Mouse (Mus musculus) lung, adult 18-20 months (tissue): ENCODE results near the gene Setd3.
"Not testable (repeated sequence)": the region's sequence is repeated elsewhere in the genome, so short reads cannot be mapped to it uniquely, and the experiment has no call there.

Source experiments
- DNase-seq, 2 experiments: peaks; one replicate each; pipeline ENCODE4 v3.0.0; 2022; ENCODE audit warnings: mixed read lengths in 2 of 2

Gene Setd3

DNA sequence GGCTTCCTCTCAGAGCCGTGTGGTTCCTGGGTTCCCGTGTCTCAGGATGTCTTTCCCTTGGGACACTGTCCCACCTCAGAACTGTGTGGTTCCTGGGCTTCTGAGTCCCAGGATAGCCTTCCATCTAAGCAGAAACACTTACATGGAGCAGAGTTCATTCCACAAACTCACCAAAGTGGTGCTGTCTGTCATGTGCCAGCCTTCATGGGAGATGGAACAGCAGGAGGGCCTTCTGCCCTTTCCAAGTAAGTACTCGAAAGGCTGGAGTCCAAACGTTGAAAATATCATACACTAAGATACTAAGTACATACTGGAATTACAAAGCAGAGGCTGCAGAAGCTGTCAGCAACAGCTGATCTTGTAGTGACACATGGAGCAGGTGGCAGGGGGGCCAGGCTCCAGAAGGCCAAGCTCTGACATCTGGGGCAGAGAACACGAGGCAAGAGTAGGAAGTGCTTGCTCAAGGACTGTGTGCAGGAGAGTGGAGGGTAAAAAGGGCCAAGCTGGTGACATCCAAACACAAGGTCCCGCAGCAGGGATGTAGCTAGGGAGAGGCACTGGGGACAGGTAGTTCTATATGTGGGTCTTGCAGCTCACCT, 43.4 kb downstream of the Setd3 start:
- DNase-seq: no peak

DNA sequence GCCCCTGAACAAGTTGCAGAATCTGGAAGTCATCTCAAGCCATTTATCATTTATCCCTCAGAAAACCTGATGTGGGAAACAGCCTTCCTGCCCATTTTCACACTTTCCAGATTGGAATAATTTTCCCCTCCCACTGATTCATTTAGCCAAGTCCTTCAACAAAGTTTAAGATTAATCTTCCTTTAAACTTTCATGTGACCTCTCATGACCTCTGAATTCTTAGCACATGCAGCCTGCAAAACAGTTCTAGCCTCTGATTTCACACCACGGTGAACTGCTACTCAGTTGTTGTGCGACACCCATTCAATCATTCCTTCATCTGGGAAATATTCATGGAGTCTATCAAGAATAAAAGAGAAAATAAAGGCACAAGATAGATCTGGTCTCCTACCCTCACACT, 45.9 kb downstream of the Setd3 start:
- DNase-seq: no peak

DNA sequence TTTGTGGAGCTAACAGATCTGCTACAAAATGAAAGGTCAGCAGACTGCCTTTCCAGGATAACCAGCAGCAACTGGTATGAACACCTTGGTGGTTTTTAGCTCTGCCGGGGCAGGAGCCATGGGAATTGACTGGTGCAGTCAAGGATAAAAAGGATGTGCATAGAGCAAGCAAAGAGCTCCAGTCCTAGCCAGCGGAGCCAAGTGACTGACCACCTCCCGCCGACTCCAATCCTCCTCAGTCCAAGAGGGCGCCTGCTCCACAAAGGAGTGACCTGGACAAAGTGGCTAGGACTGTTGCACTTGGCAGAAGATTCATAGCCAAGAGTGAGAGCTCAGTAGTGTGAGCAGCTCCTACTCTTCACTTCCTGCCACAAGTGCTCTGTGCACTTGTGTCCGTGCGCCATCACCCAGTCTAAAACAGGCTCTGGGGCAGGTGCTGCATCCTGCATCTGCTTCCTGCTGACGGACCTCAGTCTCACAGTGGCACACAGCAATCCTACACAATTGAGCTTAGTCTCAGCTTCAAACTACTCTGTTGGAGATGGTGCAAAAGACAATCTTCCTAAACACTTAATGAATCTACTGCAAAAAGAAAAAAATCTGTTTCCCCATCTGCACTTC, 46.6 kb downstream of the Setd3 start:
- DNase-seq: no peak

DNA sequence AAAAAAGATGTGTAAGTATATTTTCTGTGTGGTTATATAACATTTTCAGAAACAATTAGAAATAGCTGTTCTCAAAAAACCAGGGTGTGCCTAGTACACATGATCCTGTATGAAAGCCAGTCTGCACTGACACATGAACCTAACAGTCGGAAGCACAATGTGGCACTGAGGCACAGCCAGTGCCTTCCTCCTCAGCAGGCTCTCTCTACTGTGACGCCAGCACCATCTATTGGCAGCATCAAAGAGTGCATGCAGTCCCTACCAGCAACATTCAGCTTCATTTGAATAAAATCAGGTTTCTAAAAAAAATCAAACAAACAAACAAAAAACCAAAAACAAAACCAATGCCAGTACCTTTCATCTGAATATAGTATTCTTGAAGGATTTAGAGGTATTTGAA, 57.8 kb downstream of the Setd3 start:
- peak; percentile 40 to 56 for DNase-seq

DNA sequence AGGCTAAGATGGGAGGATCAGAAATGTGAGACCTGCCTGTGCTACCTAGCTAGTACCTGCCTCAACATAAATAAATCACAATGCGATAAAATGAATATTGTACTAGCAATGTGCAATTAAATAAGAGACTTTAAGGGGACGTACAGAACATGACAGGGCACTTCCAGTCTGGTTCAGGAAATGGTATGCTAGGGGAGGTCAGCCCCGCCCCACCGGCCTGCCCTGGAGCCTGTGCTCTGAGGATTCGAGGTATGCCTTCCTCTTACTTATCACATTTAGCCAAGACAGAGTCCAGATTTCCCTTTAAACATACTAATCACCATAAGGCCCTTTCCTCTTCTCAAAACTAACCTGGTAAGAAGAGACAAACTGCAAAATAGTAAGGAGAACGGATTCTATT, 58.7 kb downstream of the Setd3 start:
- DNase-seq: no peak

DNA sequence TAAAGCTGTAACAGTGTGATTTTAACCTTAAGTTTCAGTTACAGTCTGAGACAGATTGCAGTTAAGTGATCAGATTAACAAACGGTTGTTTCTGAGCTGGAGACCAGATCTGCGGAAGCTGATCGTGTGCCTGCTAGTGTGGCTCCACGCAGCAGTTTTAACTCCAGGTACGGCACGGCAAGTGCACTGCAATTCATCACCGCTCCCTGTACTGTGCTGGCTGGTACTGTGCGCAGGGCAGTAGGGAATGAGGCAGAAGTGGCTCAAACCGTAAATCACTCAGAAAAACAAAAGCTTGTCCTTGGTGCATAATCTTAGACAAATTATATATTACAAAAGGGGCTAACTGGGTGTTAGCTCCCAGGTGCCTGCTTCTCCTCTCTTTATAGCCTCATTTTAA, 59.2 kb downstream of the Setd3 start:
- DNase-seq: no peak

DNA sequence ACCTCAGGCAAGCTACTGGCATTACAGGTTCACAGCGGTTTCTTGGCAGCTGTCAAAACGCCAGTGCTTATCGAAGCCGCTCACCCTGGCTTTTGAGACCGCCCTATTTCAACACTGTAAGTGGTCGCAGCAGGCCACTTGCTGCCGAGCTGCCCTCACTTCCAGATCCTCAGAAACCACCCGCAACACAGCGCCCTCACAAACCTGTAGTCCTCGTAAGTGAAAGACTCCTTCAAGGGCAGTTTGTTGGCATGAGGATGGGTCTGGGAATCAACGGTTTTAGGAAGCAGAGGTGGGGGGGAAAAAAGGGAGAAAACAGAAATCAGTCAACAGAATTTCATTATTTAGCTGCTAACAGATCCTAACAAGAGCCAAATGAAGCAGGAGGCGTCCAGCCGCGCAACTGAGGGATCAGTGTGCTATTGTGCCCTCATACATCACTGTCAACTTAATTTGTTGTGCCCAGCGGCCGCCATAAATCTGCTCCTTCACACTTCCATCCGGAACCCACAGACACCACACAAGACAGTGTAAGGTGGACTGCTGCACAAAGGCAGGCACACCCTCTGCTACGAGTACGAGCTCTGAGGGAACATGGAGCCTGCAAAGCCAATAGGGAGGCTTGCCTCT, 60.1 kb downstream of the Setd3 start:
- peak; percentile 43 to 44 for DNase-seq

DNA sequence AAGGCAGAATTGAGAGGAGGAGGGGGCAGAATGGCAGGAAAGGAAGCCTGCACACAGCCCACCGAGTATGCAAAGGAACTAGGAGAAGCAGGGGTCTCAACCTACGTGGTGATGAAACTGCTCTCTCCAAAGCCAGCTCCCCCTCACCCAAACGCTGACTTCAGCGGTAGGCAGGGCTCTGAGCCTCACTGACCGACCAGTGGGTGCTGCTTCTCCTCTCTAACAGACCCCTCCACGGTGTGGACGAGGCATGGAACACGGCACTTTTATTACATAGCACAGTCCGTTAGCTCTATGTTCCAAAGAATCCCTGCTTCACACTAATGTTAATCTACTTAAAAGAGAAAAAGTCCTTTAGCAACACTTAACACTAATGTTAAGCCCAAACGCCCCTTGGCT, 60.6 kb downstream of the Setd3 start:
- no peak for DNase-seq

DNA sequence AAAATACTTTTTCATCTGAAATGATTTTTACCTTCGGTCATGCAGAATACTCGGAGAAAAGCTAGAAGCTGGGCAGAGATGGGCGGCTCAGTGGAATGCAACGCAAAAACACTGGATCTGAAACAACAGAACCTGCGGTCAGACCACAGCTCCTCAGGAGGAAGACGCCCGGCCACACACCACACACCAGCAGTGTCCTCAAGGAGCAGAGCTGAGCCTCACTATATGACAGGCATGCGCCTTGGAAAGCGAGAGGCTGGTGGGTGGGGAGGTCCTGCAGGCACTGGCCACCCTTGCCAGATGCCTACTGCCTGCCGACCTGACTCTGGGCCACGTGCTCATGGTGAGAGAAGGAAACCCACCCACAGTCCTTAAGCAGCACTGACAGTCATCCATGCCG, 67.9 kb downstream of the Setd3 start:
- no peak for DNase-seq

DNA sequence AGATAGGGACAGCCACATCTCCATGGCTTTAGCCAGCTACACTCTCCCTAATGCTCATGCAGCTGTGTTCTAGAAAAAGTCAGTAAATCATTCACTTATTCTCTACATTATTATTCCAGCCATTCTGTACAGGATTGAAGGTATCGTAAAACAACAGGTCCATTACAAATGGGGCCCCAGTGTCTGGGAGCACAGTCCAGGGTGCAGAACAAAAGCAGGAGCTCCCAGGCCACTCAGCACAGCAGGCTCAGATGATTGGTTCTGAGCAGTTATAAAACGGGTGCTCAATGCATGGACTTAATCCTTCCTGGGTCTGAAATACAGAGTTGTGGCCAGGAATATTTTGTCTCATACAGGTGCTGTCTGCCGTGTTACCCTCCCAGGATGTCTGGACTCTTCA, 68.4 kb downstream of the Setd3 start:
- no peak for DNase-seq

DNA sequence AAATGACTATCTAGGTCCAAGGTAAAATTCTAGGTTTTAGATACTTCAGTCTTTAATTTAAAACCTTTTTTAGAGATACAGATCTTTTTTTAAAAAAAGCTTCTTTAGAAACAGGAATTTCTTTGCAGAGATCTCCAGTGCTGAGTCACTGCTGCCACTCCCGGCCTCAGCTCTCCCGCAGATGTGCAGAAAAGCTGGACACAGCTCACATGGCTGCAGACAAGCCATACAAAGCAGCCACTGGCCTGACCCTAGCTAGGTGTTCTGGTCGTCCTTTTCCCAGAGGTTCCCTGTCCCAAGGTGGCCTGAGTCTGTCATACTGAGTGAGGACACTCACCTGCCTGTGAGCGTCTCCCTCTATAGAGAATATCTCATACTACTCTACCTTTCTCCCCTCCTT, 69.4 kb downstream of the Setd3 start:
- no peak for DNase-seq

DNA sequence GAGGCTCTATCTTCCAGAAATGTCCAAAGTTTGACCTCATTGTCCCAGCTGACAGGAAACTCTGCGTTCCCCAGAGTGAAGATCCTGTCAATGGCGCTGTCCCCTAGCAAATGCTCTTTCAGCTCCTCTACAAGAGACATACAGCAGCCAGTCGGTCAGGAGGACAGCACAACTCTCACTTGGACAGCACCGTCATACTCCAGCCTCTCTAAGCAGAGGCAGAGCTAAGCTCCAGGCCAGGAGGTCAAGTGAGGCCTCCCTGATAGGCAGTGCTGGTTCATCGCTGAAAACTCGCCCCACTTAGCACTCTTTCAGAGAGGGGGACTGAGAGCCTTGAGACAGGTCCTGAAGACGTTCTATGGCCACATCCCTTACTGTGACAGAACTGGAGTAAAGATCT, 70.5 kb downstream of the Setd3 start:
- not testable (repeated sequence) for DNase-seq

DNA sequence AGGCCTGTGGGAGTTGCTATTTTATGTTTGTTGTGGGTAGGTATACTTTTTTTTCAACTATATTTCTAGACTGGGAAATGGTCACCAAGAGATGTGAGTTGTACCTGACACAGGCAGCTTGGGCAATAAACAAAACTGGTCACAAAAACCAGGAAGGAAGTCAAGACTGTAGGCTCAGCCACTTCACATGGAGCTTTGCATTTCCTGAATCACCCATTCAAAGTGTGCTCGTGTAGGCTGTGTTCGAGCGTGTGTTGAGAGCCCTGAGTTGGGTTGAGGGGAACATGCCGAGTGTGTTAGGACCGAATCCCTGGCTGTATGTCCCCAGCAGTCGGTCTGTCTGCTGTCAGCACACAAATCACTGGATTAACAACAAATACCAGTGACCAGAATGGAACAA, 75.8 kb downstream of the Setd3 start:
- DNase-seq: no peak

DNA sequence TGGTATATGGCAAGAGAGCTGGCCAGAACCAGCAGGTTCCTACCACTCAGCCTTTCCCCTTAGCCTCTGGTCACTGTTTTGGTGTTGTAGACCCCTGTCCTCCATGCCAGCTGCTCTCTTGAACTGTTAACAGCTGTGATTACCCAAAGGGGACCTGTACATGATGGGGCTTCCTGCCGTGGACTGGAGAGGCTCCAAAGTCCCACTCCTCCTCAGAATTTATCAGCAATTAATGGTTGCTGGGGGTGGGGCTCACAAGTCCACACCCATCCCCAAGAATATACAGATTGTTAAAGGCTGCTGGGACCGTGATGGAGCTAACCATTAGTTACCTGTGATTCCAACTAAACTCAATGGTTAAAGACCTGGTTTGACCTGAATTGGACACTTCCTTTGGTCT, 77.0 kb downstream of the Setd3 start:
- no peak for DNase-seq

DNA sequence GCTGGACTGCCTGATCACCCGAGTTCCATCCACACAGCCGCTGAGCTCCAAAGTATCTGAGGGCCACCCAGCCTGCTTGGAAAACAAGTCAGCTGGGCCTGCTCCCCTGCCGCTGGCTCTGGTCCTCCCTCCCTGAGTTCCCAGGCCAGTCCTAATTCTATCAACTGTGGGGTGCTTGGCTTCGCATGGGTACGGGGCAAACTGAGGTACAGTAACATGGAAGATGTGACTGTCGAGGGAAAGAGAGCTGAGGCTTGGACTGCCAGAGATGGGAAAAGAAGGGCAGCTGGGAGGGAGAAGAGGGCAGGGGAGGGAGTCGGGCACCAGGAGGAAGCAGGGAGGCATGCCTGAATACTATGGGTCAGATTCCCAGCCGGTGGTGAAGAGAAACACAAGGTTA, 78.9 kb downstream of the Setd3 start:
- no peak for DNase-seq

DNA sequence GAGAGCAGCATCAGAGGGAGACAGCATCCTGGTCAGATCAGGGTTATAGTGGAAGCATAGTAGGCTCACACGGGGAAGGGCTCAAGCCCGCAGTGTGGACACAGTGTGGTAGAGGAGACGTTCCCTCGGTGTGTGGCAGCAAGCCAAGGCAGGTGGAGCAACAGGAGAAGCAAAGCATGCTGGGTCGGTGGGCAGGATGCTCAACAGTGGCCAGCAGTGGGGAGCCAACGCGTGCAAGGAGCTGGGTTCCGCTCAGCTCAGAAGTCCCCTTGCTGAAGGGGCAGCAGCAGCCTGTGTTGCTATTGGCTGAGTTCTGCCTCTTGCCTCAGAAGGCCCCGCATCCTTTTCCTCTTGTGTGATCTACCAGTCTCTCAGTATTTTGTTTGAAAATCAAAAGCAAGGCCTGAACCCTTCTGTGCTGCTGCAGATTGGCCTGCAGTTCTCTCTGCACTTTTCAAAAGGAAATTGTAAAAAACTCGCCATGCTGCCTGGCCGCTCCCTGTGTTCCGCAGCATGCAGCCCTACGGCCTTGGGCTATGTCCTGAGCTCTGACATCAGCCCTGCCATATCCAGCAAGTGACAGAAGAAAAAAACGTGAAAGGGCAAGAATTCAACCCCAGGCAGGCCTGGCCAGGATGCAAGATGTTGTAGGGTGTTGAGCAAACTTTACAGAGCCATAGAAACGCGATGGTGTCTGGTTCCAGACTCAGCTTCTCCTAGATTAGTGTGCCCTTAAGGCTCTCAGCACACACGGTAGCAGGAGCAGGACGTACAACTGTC, 80.7 kb downstream of the Setd3 start:
- DNase-seq: no peak

DNA sequence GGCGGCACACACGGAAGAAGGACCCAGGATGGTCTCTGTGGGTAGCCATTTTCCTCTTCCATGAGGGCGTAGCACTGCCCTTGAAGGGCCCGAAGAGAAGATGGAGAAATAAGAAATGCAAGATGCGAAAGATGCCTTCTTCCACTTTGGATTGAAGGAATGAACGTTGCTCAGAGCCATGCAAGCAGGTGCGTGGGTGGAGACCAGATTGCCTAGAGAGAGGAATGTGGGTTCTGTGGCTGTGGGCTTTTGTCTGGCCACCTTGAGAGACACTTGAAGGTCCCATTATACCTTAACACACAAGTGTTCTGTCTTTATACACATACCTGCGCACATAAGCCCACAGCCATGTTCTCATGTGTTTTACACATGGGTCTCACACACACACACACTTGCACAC, 81.5 kb downstream of the Setd3 start:
- DNase-seq: no peak

DNA sequence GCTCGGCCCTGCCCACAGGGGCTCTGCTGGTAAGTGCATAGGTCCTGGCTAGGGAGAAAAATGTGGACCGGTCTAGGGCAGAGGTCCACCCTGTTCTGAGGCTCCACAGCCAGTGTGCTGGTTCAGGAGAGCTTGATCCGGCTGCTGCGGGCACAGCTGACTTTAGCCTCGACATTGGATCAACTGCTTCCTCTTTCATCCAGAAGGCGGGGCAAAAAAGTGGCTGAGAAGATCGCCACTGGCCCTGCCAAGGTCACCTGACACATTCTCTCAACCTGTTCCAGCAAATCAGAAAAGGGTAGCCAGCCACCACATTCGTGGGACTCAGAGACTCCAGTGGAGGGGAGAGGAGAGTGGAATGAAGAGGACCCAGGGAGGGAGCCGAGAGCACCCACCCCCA, 90.9 kb downstream of the Setd3 start:
- no peak for DNase-seq

DNA sequence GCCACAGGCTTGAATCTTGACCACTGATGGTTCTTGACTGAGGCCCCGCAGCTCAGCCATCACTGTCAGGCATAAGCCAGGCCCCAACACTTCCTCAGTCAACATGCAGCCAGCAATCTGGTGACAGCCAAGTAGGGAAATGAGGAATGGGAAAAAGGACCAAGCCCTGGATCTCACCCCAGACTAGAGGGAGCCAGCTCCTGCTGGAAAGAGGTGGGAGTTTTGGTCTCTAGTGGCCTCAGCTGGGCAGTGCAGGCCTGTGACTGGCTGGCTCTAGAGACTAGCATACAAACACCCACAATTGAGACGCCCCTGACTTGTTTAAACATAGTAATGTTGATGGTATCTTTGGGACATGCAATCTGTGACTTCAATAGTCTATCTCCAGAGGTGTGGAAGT, 91.6 kb downstream of the Setd3 start:
- no peak for DNase-seq

DNA sequence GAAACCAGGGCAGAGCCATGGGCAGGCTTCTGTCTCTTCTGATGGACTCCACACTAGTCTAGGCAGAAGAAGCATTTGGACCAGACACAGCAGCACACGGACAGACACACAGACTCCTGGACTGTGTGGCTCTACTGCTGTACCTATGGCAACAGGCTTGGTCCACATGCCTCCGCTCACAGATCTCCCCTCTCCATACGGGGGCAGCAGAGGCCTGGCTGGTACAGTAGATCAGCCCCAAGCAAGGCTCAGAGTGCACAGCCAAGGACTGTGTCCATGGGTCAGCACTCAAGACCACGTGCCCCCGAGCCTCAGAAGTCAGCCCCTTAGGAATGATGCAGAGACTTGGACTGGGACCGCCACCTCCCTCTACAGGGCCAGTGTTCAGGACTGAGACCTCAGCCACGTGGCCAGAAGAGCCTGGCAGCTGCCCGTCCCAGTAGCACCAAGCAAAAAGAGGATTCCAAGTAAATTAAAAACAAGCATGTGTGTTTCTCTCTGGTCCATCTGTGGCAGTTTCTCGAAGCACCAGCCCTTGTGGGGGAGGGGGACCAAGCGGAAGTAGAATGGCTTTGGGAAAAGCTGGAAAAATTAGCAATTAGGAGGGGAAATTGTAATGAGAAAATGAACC, 100.9 kb downstream of the Setd3 start:
- no peak for DNase-seq

DNA sequence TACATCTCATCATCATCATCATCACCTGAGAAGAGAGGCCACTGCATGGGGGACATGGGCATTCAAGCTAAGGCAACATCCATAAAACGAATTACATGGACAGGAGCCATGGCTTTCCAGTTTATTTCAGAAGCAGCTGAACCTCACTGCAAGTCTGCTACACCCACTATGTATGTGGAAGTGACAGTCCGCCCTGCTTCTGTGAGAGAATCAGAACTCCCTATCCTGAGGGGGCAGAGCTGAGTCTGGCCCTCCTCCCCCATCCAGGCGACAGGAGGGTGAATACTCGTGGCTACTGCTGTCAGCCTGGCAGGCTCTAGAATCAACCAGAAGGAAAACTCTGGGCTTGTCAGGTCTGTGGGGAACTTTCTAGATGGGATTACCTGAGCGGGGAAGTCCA, 106.2 kb downstream of the Setd3 start:
- DNase-seq: no peak

DNA sequence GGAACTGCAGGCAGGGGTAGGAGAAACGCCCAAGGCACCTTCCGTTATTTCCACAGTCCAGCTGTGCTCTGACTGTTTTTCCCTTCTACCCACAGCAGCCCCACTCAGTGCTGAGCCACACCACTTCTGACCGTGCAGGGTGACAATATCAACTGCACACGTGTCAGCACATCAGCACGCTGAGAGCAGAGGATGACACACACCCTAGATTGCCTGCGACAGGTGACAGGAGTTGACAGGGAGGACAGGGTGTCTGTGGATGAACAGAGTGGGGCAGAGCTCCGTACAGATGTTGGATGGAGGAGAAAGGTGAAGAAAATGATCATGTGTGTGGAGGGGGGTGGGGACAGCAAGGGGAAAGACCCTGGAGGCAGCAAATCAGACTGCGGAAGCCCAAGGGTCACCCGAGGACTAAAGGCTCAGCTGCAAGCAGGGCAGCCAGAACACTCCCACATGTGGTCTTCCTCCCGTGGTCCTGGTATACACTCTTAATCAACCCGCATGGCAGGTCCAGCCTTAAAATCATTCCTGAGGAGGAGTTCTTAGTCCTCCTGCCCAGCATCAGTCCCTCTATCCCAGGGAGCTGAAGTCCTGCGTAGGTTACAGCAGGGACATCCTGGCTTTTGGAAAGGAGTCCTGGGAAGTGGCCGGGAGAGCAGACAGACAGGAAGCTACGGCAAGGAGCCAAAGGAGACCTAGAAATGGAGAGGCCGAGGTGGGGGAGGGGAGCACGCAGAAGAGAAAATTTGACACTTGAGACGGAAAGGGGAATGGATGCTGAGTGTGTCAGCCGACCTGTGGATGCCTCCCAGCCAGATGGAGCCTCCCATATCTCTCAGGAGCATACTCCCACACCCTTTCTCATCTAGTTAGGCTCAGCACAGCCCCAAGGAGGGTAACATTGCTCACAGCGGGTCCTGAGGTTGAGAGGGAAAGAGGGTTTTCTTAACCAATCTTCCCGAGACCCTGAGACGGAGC, 108.1 kb downstream of the Setd3 start:
- DNase-seq: no peak
